Mouse (Mus musculus) G1E (cell line): ENCODE measurements around the gene Amdhd1.

Experiments
- CTCF ChIP-seq: IDR thresholded peaks from 2 replicates; pipeline ENCODE4 v1.5.1; 2012; ENCODE audit warnings: low read depth, low read length, inconsistent platforms, mixed read lengths
- GATA1 ChIP-seq: IDR thresholded peaks from 2 replicates; pipeline ENCODE4 v1.6.1; 2012; ENCODE audit warnings: borderline replicate concordance, low read length, inconsistent platforms, mixed read lengths
- POLR2AphosphoS5 ChIP-seq: IDR thresholded peaks from 2 replicates; pipeline ENCODE4 v1.6.1; 2012; ENCODE audit warnings: low read depth, low read length, inconsistent platforms; ENCODE audit not compliant: insufficient replicate concordance
- TAL1 ChIP-seq: conservative IDR thresholded peaks from 2 replicates; pipeline ENCODE4 v1.6.1; 2012; ENCODE audit warnings: low read depth, low read length, inconsistent platforms, mixed read lengths

GRCm38 (mm10) chr10:93520994-93521393, 18.8 kb downstream of the Amdhd1 start:
- no peak for TF ChIP-seq CTCF
- TF ChIP-seq TAL1, result no peak
- TF ChIP-seq GATA1, result no peak
- TF ChIP-seq POLR2AphosphoS5, result no peak
